Mouse (Mus musculus): ENCODE data around the gene Fgf7.

The Fgf7 gene

GRCm38 (mm10) chr2:126034379-126035005 is at the start of gene Fgf7:
Gene Fgf7, plus strand, starts transcription at chr2:126034658.
- no peak for DNase-seq (ENCODE audit: low spot score)

GRCm38 (mm10) chr2:126002291-126002690 is 32.2 kb upstream of the Fgf7 start:
- no peak for DNase-seq (ENCODE audit: low spot score)

GRCm38 (mm10) chr2:126006088-126006487 is 28.4 kb upstream of the Fgf7 start:
- DNase-seq (ENCODE audit: low spot score), result peak; percentile 10

- DNase-seq (ENCODE audit: low spot score), result no peak
Observed at GRCm38 (mm10) chr2:126006742-126007141, 27.7 kb upstream of the Fgf7 start.

GRCm38 (mm10) chr2:126014989-126015710 is 19.3 kb upstream of the Fgf7 start:
- DNase-seq (ENCODE audit: low spot score), result no peak

- no peak for DNase-seq (ENCODE audit: low spot score)
Observed at GRCm38 (mm10) chr2:126015763-126016473, 18.5 kb upstream of the Fgf7 start.

- no peak for DNase-seq (ENCODE audit: low spot score)
Observed at GRCm38 (mm10) chr2:126031186-126031900, 3.1 kb upstream of the Fgf7 start.

GRCm38 (mm10) chr2:126033114-126033972 is 1.1 kb upstream of the Fgf7 start:
- no peak for DNase-seq (ENCODE audit: low spot score)

GRCm38 (mm10) chr2:126035013-126035770 is 734 bp downstream of the Fgf7 start:
- no peak for DNase-seq (ENCODE audit: low spot score)

- no peak for DNase-seq (ENCODE audit: low spot score)
Observed at GRCm38 (mm10) chr2:126036121-126036520, 1.7 kb downstream of the Fgf7 start.

GRCm38 (mm10) chr2:126038221-126039000 is 4.0 kb downstream of the Fgf7 start:
- DNase-seq (ENCODE audit: low spot score), result no peak

- DNase-seq (ENCODE audit: low spot score), result no peak
Observed at GRCm38 (mm10) chr2:126039414-126039891, 5.0 kb downstream of the Fgf7 start.

GRCm38 (mm10) chr2:126040651-126041050 is 6.2 kb downstream of the Fgf7 start:
- DNase-seq (ENCODE audit: low spot score), result no peak

- no peak for DNase-seq (ENCODE audit: low spot score)
Observed at GRCm38 (mm10) chr2:126041237-126041636, 6.8 kb downstream of the Fgf7 start.

GRCm38 (mm10) chr2:126042674-126043073 is 8.2 kb downstream of the Fgf7 start:
- DNase-seq (ENCODE audit: low spot score), result no peak

- no peak for DNase-seq (ENCODE audit: low spot score)
Observed at GRCm38 (mm10) chr2:126045621-126046020, 11.2 kb downstream of the Fgf7 start.

GRCm38 (mm10) chr2:126052749-126053557 is 18.5 kb downstream of the Fgf7 start:
- DNase-seq (ENCODE audit: low spot score), result no peak

- DNase-seq (ENCODE audit: low spot score), result no peak
Observed at GRCm38 (mm10) chr2:126053657-126054056, 19.2 kb downstream of the Fgf7 start.

GRCm38 (mm10) chr2:126060595-126060994 is 26.1 kb downstream of the Fgf7 start:
- no peak for DNase-seq (ENCODE audit: low spot score)
